Mouse (Mus musculus): ENCODE results near the gene Inf2.

DNA sequence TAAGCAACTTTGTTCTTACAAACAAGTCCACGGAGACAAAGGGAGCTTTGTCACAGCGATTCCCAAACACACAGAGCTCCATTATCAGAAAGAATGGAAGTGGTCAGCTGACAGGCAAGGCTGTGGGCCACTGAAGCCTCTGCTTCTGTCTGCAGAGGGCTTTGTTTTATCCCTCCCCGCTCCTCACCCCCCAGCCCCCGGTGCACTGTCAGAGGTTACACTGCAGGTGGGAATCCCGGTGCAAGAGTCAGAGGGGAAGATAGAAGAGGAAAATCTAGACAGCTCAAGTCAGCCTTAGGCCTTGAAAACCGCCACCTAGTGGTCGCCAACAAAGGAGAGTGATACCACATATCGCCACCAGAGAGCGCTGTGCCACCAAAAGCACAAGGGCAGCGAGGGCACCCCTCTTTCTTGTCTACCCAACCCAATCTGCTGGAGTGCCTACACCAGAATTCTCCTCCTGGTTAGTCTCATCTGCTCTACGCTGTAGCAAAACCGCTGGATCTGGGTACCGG lies 36.7 kb upstream of the Inf2 start:
- TF ChIP-seq CTCF (IDR thresholded peaks at IDR 0.05; ENCODE audit: low read depth, low read length), result peak; percentile 100
- no peak for TF ChIP-seq POLR2A (IDR thresholded peaks at IDR 0.05; ENCODE audit: insufficient read depth, low read length)
- no peak for TF ChIP-seq EP300 (IDR thresholded peaks at IDR 0.05; ENCODE audit: insufficient read depth, low read depth, low read length)
